Mouse (Mus musculus) spleen, adult 2 months (tissue): ENCODE measurements around the gene Zfp771. TPM values are rescaled to one million over a fixed set of nuclear protein-coding genes. Genes with fewer than 3 reads are reported as not detected.

Experiments used
- DNase-seq, 2 experiments: peaks; one replicate each; pipeline versions ENCODE4 v3.0.0 to v3.0.0-alpha.2; 2012 to 2021; ENCODE audit warnings: low spot score in 2 of 2, low read depth in 1 of 2
- H3K27ac ChIP-seq: fragments of 200-500 bp; 2 replicates; pipeline ENCODE4 v1.5.1; 2012; ENCODE audit warnings: low read length, inconsistent platforms; ENCODE audit not compliant: insufficient read depth
- H3K27me3 ChIP-seq: fragments of 200-500 bp; 2 replicates; pipeline ENCODE4 v1.6.1; 2012; ENCODE audit warnings: mild to moderate bottlenecking, moderate library complexity, low read length, inconsistent platforms; ENCODE audit not compliant: control insufficient read depth, insufficient read depth
- H3K36me3 ChIP-seq: fragments of 200-500 bp; 2 replicates; pipeline ENCODE4 v1.6.1; 2012; ENCODE audit warnings: mild to moderate bottlenecking, low read length, inconsistent platforms; ENCODE audit not compliant: control insufficient read depth, insufficient read depth
- H3K4me1 ChIP-seq: fragments of 200-500 bp; 2 replicates; pipeline ENCODE4 v1.6.1; 2011; ENCODE audit warnings: inconsistent platforms; ENCODE audit not compliant: control insufficient read depth, insufficient read depth, insufficient read length
- H3K4me3 ChIP-seq: fragments of 200-500 bp; 2 replicates; pipeline ENCODE4 v1.5.1; 2011; ENCODE audit warnings: mild to moderate bottlenecking, inconsistent platforms; ENCODE audit not compliant: insufficient read depth, insufficient read length; ENCODE audit errors: extremely low read depth
- CTCF ChIP-seq: fragments of 200-500 bp; IDR thresholded peaks from 2 replicates; pipeline ENCODE4 v1.5.1; 2011; ENCODE audit warnings: mild to moderate bottlenecking, inconsistent platforms; ENCODE audit not compliant: insufficient read depth, insufficient read length, insufficient replicate concordance; ENCODE audit errors: extremely low read depth
- POLR2A ChIP-seq: fragments of 200-500 bp; IDR thresholded peaks from 2 replicates; pipeline ENCODE4 v1.6.1; 2011; ENCODE audit warnings: low read depth, low read length, inconsistent platforms
- WGBS: fragments of 180-500 bp; shearing (Covaris S2); methylation state at CpG from one replicate; pipeline ENCODE4 v1.1.7; 2018; 5-methylcytosine and 5-hydroxymethylcytosine counted together
- polyA plus RNA-seq: library from polyadenylated mRNA; depleted of rRNA; stranded (reverse); fragments of >200 nt; gene quantifications from 2 replicates; pipeline ENCODE4 v1.2.3, GENCODE M21; 2012

Gene Zfp771
- polyA plus RNA-seq, 1 experiment: 35.6 TPM

DNA sequence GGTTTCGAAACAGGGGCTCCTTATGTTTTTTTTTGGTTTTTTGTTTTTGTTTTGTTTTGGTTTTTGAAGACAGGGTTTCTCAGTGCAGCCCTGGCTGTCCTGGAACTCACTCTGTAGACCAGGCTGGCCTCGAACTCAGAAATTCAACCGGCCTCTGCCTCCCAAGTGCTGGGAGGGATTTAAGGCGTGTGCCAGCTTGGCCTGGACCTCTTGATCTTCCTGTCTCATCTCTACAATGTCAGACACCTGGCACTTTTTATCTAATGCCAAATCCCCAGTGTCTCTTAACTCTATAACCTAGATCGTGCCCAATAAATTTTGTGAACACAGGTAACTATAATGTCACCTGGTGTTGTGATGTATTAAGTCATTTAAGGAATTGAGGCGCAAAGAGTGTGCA lies 9.3 kb downstream of the Zfp771 start:
- no peak for TF ChIP-seq POLR2A
- TF ChIP-seq CTCF: no peak
- peak overlapping the region; percentile 82 for H3K27ac ChIP-seq
- H3K27me3 ChIP-seq: no peaks in the 10 kb centered on the region
- H3K4me1 ChIP-seq: peaks cover 5% of the 10 kb centered on the region
- 78% methylated on average over 6 of the region's 6 CpGs for WGBS
- DNase-seq: no peak
- H3K4me3 ChIP-seq: peak overlapping the region; percentile 86; the same call in 1 of the 2 replicates
- no peaks in the 10 kb centered on the region for H3K36me3 ChIP-seq

GRCm38 (mm10) chr7:127253821-127254769 lies 10.0 kb downstream of the Zfp771 start:
- TF ChIP-seq CTCF (no peak), POLR2A (peak; percentile 18)
- H3K27ac ChIP-seq: peak overlapping the region; percentile 90
- no peaks in the 10 kb centered on the region for H3K36me3 ChIP-seq
- DNase-seq: peak; percentile 93 to 94
- under 1% methylated on average over 136 of the region's 136 CpGs for WGBS
- H3K27me3 ChIP-seq: no peaks in the 10 kb centered on the region
- peaks cover 5% of the 10 kb centered on the region for H3K4me1 ChIP-seq
- H3K4me3 ChIP-seq: peak overlapping the region; percentile 86

- Histone ChIP-seq H3K36me3 (no peaks in the 10 kb centered on the region), H3K4me1 (peaks cover 5% of the 10 kb centered on the region), H3K27ac (no peak overlapping the region), H3K4me3 (no peak overlapping the region), H3K27me3 (no peaks in the 10 kb centered on the region)
- 30% methylated on average over 4 of the region's 4 CpGs for WGBS
- TF ChIP-seq CTCF (no peak), POLR2A (no peak)
- DNase-seq: no peak
Observed at GRCm38 (mm10) chr7:127255008-127255407, 10.9 kb downstream of the Zfp771 start.

DNA sequence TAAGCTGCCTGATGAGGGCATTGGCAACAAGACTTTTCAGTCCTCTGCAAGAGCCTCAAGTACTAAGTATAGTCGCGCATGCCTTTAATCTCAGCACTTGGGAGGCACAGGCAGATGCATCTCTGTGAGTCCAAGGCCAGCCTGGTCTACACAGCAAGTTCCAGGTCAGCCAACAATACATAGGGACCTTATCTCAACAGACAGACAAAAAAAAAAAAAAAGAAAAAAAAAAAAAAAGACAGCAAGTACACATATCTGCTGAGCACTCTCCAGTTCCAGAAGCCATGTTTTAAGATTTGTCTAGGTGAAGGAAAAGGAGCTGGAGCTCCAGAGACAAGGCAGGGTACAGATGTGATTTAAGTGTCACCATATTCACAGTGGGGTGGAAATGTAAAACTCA lies 11.9 kb downstream of the Zfp771 start:
- H3K4me3 ChIP-seq: no peak overlapping the region
- no peaks in the 10 kb centered on the region for H3K27me3 ChIP-seq
- DNase-seq: no peak
- H3K27ac ChIP-seq: no peak overlapping the region
- no peak for TF ChIP-seq POLR2A
- TF ChIP-seq CTCF: no peak
- H3K36me3 ChIP-seq: no peaks in the 10 kb centered on the region
- WGBS: 75% methylated on average over 2 of the region's 2 CpGs
- H3K4me1 ChIP-seq: peaks cover 5% of the 10 kb centered on the region

DNA sequence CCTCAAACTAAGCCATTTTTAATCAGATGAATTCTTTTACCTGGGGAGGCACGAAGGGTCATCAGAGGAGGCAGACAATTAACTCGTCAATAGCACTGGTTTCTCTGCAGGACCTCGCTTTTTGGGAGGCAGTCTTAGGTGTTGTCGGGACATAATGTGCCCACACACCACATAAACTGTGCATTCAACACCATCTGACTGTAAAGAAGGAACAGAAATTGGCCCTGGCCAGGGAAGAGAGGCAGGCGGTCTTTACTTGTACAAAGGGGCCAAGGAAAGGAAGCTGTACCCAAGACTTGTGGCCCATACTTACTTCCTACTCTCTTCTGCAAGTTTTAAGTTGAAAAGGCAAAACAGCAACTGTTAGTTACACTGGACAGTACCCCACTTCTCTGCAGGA lies 12.4 kb downstream of the Zfp771 start:
- Histone ChIP-seq H3K27me3 (no peaks in the 10 kb centered on the region), H3K4me1 (peaks cover 5% of the 10 kb centered on the region), H3K4me3 (no peak overlapping the region), H3K36me3 (no peaks in the 10 kb centered on the region), H3K27ac (no peak overlapping the region)
- DNase-seq: no peak
- 78% methylated on average over 5 of the region's 5 CpGs for WGBS
- TF ChIP-seq POLR2A: no peak
- no peak for TF ChIP-seq CTCF

DNA sequence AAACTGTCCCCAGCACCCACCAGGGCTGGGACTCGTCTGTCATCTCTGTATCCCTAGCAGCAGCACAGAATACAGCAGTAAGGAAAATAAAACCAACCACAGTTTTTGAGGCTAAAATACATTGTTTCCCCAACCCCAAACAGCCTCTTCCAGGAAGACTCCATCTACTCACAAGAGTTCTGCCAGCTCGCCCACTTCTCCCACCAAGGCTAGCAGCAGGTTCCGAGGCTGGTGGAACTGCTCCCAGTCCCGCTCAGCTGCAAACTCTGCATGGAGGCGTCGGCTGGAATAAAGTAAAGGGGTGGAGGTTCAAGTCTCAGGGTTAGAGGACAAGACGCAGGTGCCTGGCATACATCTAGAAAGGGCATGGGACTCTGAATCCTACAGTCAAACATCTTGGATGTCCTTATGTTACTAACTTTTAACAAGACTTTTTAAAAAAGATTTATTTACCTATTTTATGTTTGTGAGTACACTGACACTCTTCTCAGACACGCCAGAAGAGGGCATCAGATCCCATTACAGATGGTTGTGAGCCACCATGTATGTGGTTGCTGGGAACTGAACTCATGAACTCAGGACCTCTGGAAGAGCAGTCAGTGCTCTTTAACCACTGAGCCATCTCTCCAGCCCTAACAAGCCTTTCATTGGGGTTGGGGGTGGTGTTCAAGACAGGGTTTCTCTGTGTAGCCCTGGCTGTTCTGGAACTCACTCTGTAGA lies 15.3 kb downstream of the Zfp771 start:
- TF ChIP-seq CTCF: no peak
- no peak for TF ChIP-seq POLR2A
- 73% methylated on average over 8 of the region's 8 CpGs for WGBS
- Histone ChIP-seq H3K4me3 (no peak overlapping the region), H3K27me3 (no peaks in the 10 kb centered on the region), H3K36me3 (no peaks in the 10 kb centered on the region), H3K4me1 (peaks cover 2% of the 10 kb centered on the region; the same call in 1 of the 2 replicates), H3K27ac (no peak overlapping the region)
- DNase-seq: no peak
